Mouse (Mus musculus) lung, postnatal 36 days (tissue): Measurements from ENCODE around the gene Hif3a.
A peak's percentile ranks its signal among the peaks of the same experiment; 100 is the strongest.

Experiments
- DNase-seq: peaks from one replicate; pipeline ENCODE4 v3.0.0; 2022; ENCODE audit warnings: mixed read lengths

Gene Hif3a

GRCm38 (mm10) chr7:17056081-17056581 is 6.1 kb downstream of the Hif3a start:
- DNase-seq = peak; percentile 96

DNA sequence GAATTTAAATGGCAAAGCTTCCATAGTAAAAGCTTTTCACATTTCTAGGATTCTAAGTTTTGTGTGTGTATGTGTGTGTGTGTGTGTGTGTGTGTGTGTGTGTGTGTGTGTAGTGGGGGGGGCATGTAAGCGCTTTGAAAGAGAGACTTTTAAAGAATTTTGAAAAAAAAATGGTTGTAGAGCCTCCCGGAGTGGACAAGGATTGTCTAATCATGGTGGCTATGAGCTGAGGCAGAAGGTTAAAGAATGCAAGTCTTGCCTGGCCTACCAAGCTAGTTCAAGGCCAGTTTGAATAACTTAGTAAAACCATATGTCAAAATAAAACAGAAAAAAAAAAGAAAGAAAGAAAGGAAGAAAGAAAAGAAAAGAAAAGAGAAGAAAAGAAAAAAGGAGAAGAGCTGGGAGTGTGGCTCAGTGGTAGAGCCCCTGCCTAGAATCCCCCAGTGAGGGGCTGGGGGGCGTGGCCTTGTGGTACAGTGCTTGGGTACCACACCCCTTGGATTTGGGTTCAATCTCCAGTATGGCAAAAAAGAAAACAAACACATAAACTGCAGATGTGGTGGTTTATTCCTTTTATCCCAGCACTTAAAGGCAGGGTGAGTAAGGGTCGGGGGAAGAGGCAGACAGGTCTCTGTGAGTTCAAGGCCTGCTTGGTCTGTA is 6.8 kb downstream of the Hif3a start:
- no peak for DNase-seq

DNA sequence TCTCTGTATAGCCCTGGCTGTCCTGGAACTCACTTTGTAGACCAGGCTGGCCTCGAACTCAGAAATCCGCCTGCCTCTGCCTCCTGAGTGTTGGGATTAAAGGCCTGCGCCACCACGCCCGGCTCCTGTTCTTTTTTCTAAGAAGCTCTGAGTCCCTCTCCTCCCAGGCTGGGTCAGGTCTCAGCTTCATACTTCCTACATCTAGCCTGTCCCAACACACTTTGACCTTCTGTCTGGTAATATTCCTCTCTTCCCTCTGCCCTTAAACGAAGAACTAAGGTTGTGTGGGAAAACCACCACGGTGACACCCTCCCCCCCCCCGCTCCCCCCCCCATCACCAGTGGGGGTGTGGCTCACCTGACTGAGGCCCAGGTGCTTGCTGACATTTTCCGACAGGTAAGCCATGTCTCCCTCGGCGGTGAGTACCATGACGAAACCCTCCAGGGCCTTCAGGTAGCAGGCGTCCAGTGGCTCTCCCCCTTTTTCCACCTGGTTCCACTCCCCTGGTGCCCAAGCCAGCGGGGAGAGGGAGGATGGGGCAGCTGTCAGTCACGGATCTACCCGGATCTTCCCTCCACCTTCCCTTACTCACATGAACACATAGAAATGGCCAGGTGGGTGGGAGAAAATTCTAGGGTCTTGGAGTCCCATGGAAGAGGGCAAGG is 7.8 kb downstream of the Hif3a start:
- no peak for DNase-seq

DNA sequence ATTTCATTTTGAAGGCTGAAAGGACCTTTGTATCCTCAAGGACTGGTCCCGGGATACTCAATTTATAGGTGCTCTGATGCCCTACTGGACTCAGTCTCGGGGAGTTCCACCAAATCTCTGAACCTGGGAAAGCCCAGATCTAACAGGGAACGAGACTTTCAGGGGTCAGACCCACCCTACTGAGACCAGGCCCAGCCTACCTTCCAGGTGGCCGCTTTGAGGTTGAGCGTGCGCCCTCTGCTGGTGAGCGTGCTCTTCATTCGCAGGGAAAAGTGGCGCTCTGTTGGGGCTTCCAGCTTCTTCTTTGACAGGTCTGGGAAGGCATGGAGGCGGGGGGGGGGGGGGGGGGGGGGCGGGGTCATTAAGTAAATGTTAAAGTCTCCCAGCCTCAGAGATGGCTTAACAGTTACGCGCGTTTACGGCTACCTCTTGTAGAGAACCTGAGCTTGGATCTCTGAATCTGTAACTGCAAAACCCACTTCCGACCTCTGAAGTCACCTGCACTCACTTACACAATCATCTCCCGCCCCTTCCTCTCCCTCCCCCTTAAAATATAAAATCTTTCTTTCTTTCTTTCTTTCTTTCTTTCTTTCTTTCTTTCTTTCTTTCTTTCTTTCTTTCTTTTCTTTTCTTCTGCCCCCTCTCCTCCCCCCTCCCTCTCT is 11.2 kb downstream of the Hif3a start:
- peak; percentile 83 for DNase-seq

GRCm38 (mm10) chr7:17050491-17050890 is 11.7 kb downstream of the Hif3a start:
- no peak for DNase-seq

DNA sequence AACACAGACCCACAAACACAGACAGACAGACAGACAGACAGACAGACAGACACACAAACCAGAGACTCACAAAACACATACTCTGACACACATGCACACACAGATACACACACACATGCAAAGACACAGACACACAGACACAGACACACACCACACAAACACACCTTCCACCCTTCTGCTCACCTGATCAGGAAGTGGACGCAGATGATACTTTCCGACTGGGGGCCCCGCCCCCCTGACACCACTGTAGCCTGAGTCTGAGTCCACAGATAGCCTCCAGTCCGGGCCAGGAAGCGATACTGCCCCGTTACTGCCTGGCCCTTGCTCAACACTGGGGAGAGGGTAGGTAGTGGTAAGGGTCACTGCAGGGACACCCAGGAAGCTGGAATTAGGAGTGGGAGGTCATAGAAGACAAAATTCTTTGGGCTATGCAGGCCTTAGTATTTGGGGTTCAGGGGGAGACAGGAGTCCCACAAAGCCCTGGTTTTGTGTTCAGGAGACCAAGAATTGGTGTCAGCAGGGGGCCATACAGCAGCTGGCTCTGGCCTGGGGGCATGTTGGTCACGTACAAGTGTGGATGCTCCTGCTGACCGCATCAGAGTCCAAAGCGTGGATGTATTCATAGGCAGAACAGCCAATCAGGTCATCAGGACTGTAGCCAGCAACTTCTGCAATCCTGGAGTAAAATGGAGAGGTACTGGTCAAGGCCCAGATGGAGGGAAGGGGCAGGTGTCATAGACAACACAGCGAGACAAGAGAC is 13.6 kb downstream of the Hif3a start:
- DNase-seq = no peak

- no peak for DNase-seq
Observed at GRCm38 (mm10) chr7:17047041-17047682, 15.1 kb downstream of the Hif3a start.

- DNase-seq = no peak
Observed at GRCm38 (mm10) chr7:17045743-17046142, 16.5 kb downstream of the Hif3a start.

DNA sequence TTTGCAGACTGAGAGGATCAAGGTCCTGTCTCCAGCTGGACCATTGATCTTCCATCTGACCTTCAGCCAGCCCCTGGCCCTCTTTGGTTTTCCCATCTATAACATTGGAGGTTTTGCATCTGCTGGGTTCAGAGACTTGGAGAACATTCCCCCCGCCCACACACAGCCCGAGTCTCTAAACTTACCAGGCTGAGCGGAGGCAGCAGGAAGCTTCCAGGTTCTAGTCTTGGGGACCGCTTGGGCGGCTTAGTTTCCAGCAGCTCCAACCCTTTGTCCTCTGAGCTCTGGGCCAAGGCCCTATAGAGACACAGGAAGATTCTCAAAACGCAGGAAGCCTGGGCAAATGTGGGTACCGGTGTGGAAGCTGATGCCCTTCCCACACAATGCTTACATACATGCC is 22.9 kb downstream of the Hif3a start:
- DNase-seq = no peak

- no peak for DNase-seq
Observed at GRCm38 (mm10) chr7:17038018-17038695, 24.1 kb downstream of the Hif3a start.

DNA sequence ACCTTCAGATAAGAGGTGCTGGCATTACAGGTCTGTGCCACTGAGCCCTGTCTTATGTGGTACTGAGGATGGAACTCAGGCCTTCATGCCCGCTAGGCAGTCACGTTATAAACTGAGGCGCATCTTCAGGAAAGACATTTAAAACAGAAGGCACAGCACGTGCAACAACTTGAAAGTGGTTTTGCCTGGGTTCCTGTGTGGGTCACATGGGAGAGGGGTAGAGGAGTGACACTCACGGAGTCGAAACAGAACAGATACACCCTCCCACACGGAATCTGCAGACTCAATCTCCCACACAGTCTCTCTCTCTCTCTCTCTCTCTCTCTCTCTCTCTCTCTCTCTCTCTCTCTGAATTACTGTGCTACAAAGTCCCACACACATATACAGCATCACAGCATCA is 32.0 kb downstream of the Hif3a start:
- no peak for DNase-seq

DNA sequence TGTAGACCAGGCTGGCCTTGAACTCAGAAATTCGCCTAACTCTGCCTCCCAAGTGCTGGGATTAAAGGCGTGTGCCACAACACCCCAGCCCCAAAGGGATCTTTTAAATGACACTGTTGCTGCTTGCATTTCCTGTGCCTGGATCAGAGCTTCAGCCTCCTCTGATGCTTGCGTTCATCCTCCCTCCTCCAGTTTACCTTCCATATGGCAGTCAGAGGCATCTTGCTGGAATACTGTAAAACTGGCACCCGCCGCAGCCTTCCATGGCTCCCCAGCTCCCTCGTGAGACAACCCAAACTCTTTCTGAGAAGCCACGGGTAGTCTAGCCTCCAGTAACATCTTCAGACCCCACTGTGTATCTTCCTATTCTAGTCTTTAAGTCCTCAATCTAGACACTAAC is 33.3 kb downstream of the Hif3a start:
- no peak for DNase-seq

GRCm38 (mm10) chr7:17027588-17028343 is 34.5 kb downstream of the Hif3a start, which contains the start of gene Ppp5c:
Ppp5c (minus strand) TSS chr7:17027924.
- DNase-seq = peak; percentile 92

DNA sequence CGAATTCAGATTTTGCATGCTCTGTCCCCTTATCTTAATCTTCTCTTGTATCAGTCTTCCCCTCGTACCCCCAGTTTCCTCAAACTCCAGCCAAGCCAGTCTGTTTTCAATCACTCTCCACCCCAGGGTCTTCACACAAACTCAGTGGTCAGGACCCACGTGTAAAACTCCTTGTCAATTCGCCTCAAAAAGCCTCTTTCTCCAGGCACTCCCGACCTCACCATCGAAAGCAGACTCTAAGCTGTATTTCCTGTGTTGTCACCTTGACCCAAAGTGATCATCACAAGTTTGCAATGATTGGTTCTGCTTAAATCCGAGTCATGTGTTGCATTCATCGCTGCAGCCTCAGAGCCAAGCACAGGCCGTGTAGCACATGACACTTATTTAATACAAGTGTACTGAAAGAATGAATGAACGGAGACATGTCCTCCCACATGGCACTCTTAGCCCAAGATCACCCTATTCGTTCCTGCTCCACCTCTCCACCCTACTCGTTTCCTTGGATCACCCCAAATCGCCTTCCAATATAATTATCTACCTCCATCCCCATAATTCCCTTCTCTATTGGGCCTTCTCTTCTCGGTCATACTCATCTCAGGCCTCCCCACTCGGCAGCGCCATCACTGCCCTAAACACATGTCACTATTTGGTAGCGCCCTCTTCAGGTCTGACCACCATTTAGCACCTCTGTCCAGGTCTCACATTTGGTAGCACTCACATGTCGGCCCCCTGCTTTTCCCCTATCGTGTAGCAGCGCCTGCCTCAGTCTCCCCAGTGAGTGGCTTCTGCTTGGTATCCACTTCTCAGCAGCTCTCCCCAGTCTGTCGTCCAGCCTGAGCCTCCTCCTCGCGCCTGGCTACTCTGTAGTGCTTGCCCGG is 35.3 kb downstream of the Hif3a start:
- peak; percentile 76 for DNase-seq

GRCm38 (mm10) chr7:17025896-17026622 is 36.2 kb downstream of the Hif3a start:
- DNase-seq = no peak

DNA sequence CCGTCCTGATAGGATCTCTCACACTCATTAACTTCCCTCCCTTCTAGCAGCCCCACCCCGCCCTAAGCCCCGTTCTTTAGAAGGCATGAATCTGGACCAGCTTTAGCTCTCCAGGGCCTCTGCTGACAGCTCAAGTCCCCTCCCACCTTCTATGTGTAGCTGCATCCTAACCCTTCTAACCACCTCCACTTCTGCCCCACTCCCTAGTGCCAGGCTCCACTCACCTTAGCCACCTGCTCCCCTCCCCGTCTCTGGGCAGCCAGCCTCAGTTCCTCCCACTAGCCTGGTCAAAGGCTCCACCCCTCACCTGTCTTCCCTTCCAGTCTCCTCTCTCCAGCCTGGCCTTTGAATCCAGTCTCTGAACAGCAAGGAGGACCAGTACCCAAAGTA is 36.7 kb downstream of the Hif3a start:
- DNase-seq = peak; percentile 32

DNA sequence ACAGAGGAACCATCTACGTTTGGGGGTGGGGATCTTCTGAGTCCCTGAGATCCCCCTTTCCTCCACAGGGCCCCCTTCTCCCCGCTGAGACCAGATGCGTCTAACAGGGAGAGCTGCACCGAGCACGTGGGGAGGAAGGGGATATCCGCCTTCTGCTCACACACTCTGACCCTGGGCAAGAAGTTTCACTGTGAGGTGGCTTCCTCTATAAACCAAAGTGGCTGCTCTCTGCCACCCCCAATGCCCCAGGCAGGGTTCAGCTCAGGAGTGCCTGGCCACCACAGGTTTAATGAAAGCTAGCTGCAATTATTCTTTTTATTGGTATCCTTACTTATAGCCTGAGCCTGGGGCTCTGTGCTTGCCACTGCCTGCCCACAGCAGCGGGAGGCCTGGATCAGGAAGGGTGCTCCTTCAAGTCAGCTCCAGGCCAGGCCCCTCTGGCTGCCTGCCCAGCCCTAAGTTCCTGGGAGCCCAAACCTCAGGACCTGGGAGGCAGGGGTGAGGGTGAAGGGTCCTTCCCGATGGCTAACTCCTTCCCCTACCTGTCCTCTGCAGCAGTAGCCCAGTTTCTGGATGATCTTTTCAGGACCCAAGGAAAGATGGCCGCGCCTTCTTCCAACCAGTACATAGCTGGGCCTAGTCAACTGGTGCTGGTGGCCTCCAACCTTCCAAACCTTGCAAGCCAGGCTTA is 37.3 kb downstream of the Hif3a start:
- DNase-seq = peak; percentile 48

- DNase-seq = peak; percentile 76
Observed at GRCm38 (mm10) chr7:17024141-17024540, 38.1 kb downstream of the Hif3a start.

- DNase-seq = no peak
Observed at GRCm38 (mm10) chr7:17023701-17024100, 38.5 kb downstream of the Hif3a start.
